Mouse (Mus musculus): ENCODE measurements around the gene Nav2. TPM values are rescaled to one million over a fixed set of nuclear protein-coding genes. Genes with fewer than 3 reads are reported as not detected.

Gene Nav2
- polyA plus RNA-seq, 1 experiment from 2014 or later: 6.0 TPM

DNA sequence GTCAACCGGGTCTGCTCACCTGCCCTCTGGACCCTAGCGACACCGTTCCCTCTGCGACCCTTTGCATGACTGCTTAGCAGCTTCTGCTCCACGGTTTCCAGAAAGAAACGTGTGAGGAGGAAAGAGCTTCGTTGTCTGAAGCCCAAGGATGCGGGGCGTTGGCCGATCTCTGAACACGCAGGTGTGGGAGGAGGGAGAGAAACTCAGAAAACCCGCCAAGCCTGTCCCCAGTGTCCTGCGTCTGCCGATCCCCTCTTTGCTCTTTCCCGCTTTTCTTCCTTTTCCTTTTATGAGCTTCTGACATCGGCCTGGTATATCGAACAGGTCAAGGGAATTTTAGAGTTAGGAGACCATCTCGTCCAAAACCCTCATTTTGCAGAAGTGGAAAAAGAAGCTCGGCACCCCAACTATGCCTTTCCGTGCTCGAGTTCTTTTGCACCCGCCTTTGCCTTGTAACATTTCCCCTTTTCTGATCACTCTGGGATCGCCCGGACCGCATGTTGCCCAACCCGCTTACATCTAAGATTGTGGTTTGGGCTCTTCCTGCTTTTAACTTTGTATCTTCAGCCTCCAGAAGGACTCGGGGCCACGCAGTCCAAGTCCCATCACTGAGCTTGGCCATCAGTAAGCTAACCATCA, 26.4 kb upstream of the Nav2 start:
- Histone ChIP-seq H3K9me3 (ENCODE audit: control insufficient read depth, low read length) (no peaks in the 10 kb centered on the region), H3K27ac (replicated peaks) (peak overlapping the region; percentile 40; the same call in 1 of the 2 replicates), H3K4me1 (replicated peaks; ENCODE audit: control insufficient read depth, insufficient read depth) (no peaks in the 10 kb centered on the region), H3K4me3 (ENCODE audit: low read depth, low read length) (peak overlapping the region; percentile 82), H3K36me3 (ENCODE audit: control insufficient read depth, insufficient read depth, low read length) (no peaks in the 10 kb centered on the region), H3K27me3 (ENCODE audit: control insufficient read depth, insufficient read depth, low read length) (no peaks in the 10 kb centered on the region), H3K4me2 (replicated peaks; ENCODE audit: low read depth) (peak overlapping the region; percentile 97), H3K9ac (ENCODE audit: low read length) (peak overlapping the region; percentile 61)
- DNase-seq (ENCODE audit: low spot score) (peak; percentile 45), ATAC-seq (ENCODE audit: low FRiP score, low TSS enrichment) (no peak)
- TF ChIP-seq CTCF (IDR thresholded peaks at IDR 0.05; ENCODE audit: low read depth) (no peak), EP300 (optimal IDR thresholded peaks at IDR 0.05) (no peak)
- WGBS: 1% methylated on average over 28 of the region's 28 CpGs

GRCm38 (mm10) chr7:48883525-48884265, 24.8 kb upstream of the Nav2 start:
- Histone ChIP-seq H3K4me2 (replicated peaks; ENCODE audit: low read depth) (no peak overlapping the region), H3K27me3 (ENCODE audit: control insufficient read depth, insufficient read depth, low read length) (no peaks in the 10 kb centered on the region), H3K9ac (ENCODE audit: low read length) (no peak overlapping the region), H3K4me3 (ENCODE audit: low read depth, low read length) (no peak overlapping the region), H3K36me3 (ENCODE audit: control insufficient read depth, insufficient read depth, low read length) (no peaks in the 10 kb centered on the region), H3K27ac (replicated peaks) (no peak overlapping the region), H3K4me1 (replicated peaks; ENCODE audit: control insufficient read depth, insufficient read depth) (no peaks in the 10 kb centered on the region), H3K9me3 (ENCODE audit: control insufficient read depth, low read length) (no peaks in the 10 kb centered on the region)
- WGBS: 77% methylated on average over 4 of the region's 4 CpGs
- ATAC-seq (ENCODE audit: low FRiP score, low TSS enrichment) (no peak), DNase-seq (ENCODE audit: low spot score) (no peak)
- TF ChIP-seq EP300 (optimal IDR thresholded peaks at IDR 0.05) (no peak), CTCF (IDR thresholded peaks at IDR 0.05; ENCODE audit: low read depth) (no peak)

GRCm38 (mm10) chr7:48884266-48884611, 24.3 kb upstream of the Nav2 start:
- 69% methylated on average over 5 of the region's 5 CpGs for WGBS

DNA sequence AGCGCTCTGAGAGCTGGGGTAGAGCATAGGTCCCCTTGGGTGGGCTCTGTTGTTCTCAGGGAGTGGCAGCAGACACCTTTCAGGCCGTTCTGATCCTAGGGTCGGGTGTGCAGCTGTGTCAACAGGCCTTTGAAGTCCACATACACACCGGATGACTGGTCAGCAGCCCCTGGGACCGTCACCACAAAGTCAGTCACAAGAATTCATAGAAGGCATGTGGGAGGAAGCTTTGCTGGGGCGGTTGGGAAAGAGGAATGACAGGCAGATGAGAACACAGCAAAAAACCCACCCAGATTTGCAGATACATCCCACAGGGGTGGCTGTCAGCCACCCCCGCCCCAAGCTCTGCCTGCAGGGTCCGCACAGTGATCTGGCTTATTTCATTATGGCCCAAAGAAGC, 20.5 kb upstream of the Nav2 start:
- Histone ChIP-seq H3K9ac (ENCODE audit: low read length) (no peak overlapping the region), H3K4me2 (replicated peaks; ENCODE audit: low read depth) (no peak overlapping the region), H3K36me3 (ENCODE audit: control insufficient read depth, insufficient read depth, low read length) (no peaks in the 10 kb centered on the region), H3K9me3 (ENCODE audit: control insufficient read depth, low read length) (no peaks in the 10 kb centered on the region), H3K4me1 (replicated peaks; ENCODE audit: control insufficient read depth, insufficient read depth) (no peaks in the 10 kb centered on the region), H3K27me3 (ENCODE audit: control insufficient read depth, insufficient read depth, low read length) (no peaks in the 10 kb centered on the region), H3K27ac (replicated peaks) (no peak overlapping the region), H3K4me3 (ENCODE audit: low read depth, low read length) (no peak overlapping the region)
- DNase-seq (ENCODE audit: low spot score): no peak
- 34% methylated on average over 8 of the region's 8 CpGs for WGBS
- no peak for ATAC-seq (ENCODE audit: low FRiP score, low TSS enrichment)
- TF ChIP-seq EP300 (optimal IDR thresholded peaks at IDR 0.05): no peak
- no peak for TF ChIP-seq CTCF (IDR thresholded peaks at IDR 0.05; ENCODE audit: low read depth)

More at GRCm38 (mm10) chr7:48884266-48884611, 24.3 kb upstream of the Nav2 start:
- H3K9me3 ChIP-seq (ENCODE audit: control insufficient read depth, low read length): no peaks in the 10 kb centered on the region
- no peak overlapping the region for H3K4me3 ChIP-seq (ENCODE audit: low read depth, low read length)
- no peak overlapping the region for H3K27ac ChIP-seq (replicated peaks)
- no peaks in the 10 kb centered on the region for H3K36me3 ChIP-seq (ENCODE audit: control insufficient read depth, insufficient read depth, low read length)
- no peaks in the 10 kb centered on the region for H3K4me1 ChIP-seq (replicated peaks; ENCODE audit: control insufficient read depth, insufficient read depth)
- no peak overlapping the region for H3K9ac ChIP-seq (ENCODE audit: low read length)
- DNase-seq (ENCODE audit: low spot score) (no peak), ATAC-seq (ENCODE audit: low FRiP score, low TSS enrichment) (no peak)
- H3K27me3 ChIP-seq (ENCODE audit: control insufficient read depth, insufficient read depth, low read length): no peaks in the 10 kb centered on the region
- no peak overlapping the region for H3K4me2 ChIP-seq (replicated peaks; ENCODE audit: low read depth)
- TF ChIP-seq CTCF (IDR thresholded peaks at IDR 0.05; ENCODE audit: low read depth) (no peak), EP300 (optimal IDR thresholded peaks at IDR 0.05) (no peak)

- Histone ChIP-seq H3K9ac (ENCODE audit: low read length) (no peak overlapping the region), H3K27ac (replicated peaks) (no peak overlapping the region), H3K4me2 (replicated peaks; ENCODE audit: low read depth) (no peak overlapping the region), H3K4me1 (replicated peaks; ENCODE audit: control insufficient read depth, insufficient read depth) (no peaks in the 10 kb centered on the region), H3K9me3 (ENCODE audit: control insufficient read depth, low read length) (no peaks in the 10 kb centered on the region), H3K4me3 (ENCODE audit: low read depth, low read length) (no peak overlapping the region), H3K36me3 (ENCODE audit: control insufficient read depth, insufficient read depth, low read length) (no peaks in the 10 kb centered on the region), H3K27me3 (ENCODE audit: control insufficient read depth, insufficient read depth, low read length) (no peaks in the 10 kb centered on the region)
- TF ChIP-seq CTCF (IDR thresholded peaks at IDR 0.05; ENCODE audit: low read depth): no peak
- no peak for TF ChIP-seq EP300 (optimal IDR thresholded peaks at IDR 0.05)
- DNase-seq (ENCODE audit: low spot score) (no peak), ATAC-seq (ENCODE audit: low FRiP score, low TSS enrichment) (no peak)
- 69% methylated on average over 2 of the region's 2 CpGs for WGBS
Measured at GRCm38 (mm10) chr7:48888751-48889150, 19.8 kb upstream of the Nav2 start.

GRCm38 (mm10) chr7:48891029-48891428, 17.5 kb upstream of the Nav2 start:
- no peak for DNase-seq (ENCODE audit: low spot score)
- no peak for ATAC-seq (ENCODE audit: low FRiP score, low TSS enrichment)
- H3K27ac ChIP-seq (replicated peaks): no peak overlapping the region
- no peak overlapping the region for H3K9ac ChIP-seq (ENCODE audit: low read length)
- H3K4me1 ChIP-seq (replicated peaks; ENCODE audit: control insufficient read depth, insufficient read depth): no peaks in the 10 kb centered on the region
- H3K36me3 ChIP-seq (ENCODE audit: control insufficient read depth, insufficient read depth, low read length): no peaks in the 10 kb centered on the region
- WGBS: 85% methylated on average over 5 of the region's 5 CpGs
- no peak overlapping the region for H3K4me3 ChIP-seq (ENCODE audit: low read depth, low read length)
- no peak overlapping the region for H3K4me2 ChIP-seq (replicated peaks; ENCODE audit: low read depth)
- no peak for TF ChIP-seq CTCF (IDR thresholded peaks at IDR 0.05; ENCODE audit: low read depth)
- no peak for TF ChIP-seq EP300 (optimal IDR thresholded peaks at IDR 0.05)
- no peaks in the 10 kb centered on the region for H3K27me3 ChIP-seq (ENCODE audit: control insufficient read depth, insufficient read depth, low read length)
- H3K9me3 ChIP-seq (ENCODE audit: control insufficient read depth, low read length): no peaks in the 10 kb centered on the region
